Mouse (Mus musculus) G1E (cell line): ENCODE results near the gene Col4a2.

Source experiments
- CTCF ChIP-seq: IDR thresholded peaks from 2 replicates; pipeline ENCODE4 v1.5.1; 2012; ENCODE audit warnings: low read depth, low read length, inconsistent platforms, mixed read lengths
- GATA1 ChIP-seq: IDR thresholded peaks from 2 replicates; pipeline ENCODE4 v1.6.1; 2012; ENCODE audit warnings: borderline replicate concordance, low read length, inconsistent platforms, mixed read lengths
- GATA2 ChIP-seq: IDR thresholded peaks from 2 replicates; pipeline ENCODE4 v1.6.1; 2012; ENCODE audit warnings: low read depth, low read length, inconsistent platforms, borderline replicate concordance
- TAL1 ChIP-seq: conservative IDR thresholded peaks from 2 replicates; pipeline ENCODE4 v1.6.1; 2012; ENCODE audit warnings: low read depth, low read length, inconsistent platforms, mixed read lengths

GRCm38 (mm10) chr8:11379590-11379989 lies 67.0 kb downstream of the Col4a2 start:
- TF ChIP-seq CTCF (no peak), GATA1 (no peak), TAL1 (no peak), GATA2 (no peak)
